ENCODE assay signal across 21 mouse cellular contexts in the genomic region with DNA sequence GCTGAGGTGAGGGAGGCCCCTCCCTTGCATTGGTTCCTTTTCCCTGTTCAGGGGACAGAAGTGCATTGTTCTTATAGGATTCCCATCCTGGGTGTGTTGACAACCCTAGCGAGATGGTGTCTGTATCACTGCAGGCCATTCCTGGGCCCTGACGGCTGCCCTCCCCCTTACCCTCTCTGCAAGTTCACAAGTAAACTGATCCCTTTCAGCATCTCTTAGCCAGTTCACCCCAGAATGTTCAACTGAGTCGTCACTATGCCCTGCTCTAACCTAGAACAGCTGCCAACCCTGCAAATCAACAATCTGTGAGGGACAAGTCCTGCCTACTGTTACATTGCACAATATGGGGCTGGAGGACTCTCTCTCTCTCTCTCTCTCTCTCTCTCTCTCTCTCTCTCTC.
DNase-seq lines count a peak whose midpoint lies in the region; ATAC-seq and TF ChIP-seq lines count a peak whose summit lies in the region.
"Had no signal": no experiment of that assay in that cellular context is flagged by ENCODE, and none has a peak within 500 bp of the region (broad histone marks: within the 10 kb centered on the region; RNA-seq: fewer than 3 reads in every experiment).

No protein-coding gene starts in this region.

- no peaks in the 10 kb centered on the region for H3K27me3 ChIP-seq in heart, embryonic 12.5 days (replicated peaks)
- no peaks in the 10 kb centered on the region for H3K27me3 ChIP-seq in embryonic facial prominence, embryonic 10.5 days (replicated peaks; ENCODE audit: low read depth, poor library complexity, severe bottlenecking)
- no peaks in the 10 kb centered on the region for H3K27me3 ChIP-seq in kidney, adult 2 months (replicated peaks; ENCODE audit: control insufficient read depth, insufficient read depth, low read length)
- H3K27me3 ChIP-seq: CH12.LX; forebrain, embryonic 13.5 days; heart, embryonic 13.5 days; hindbrain, embryonic 12.5 days had no signal

- H3K9ac ChIP-seq in heart, embryonic 12.5 days = no peak overlapping the region
- H3K9ac ChIP-seq: forebrain, embryonic 13.5 days; forebrain, postnatal 0 days; heart, embryonic 13.5 days; hindbrain, embryonic 12.5 days had no signal

- TF ChIP-seq CTCF in kidney, adult 2 months (conservative IDR thresholded peaks at IDR 0.05; ENCODE audit: insufficient read depth, insufficient read length, low read depth, low read length) = no peak

- H3K9me3 ChIP-seq in heart, embryonic 12.5 days (replicated peaks) = no peaks in the 10 kb centered on the region
- H3K9me3 ChIP-seq in embryonic facial prominence, embryonic 10.5 days = no peaks in the 10 kb centered on the region
- H3K9me3 ChIP-seq: forebrain, embryonic 13.5 days; heart, embryonic 13.5 days; hindbrain, embryonic 12.5 days had no signal

- no peak overlapping the region for H3K4me3 ChIP-seq in heart, embryonic 12.5 days
- no peak overlapping the region for H3K4me3 ChIP-seq in embryonic facial prominence, embryonic 10.5 days
- no peak overlapping the region for H3K4me3 ChIP-seq in kidney, adult 2 months (ENCODE audit: insufficient read depth, low read depth, low read length)
- H3K4me3 ChIP-seq: forebrain, embryonic 13.5 days; gastrocnemius, adult 2 months; heart, embryonic 13.5 days; hindbrain, embryonic 12.5 days had no signal

- no peak overlapping the region for H3K4me2 ChIP-seq in heart, embryonic 12.5 days
- H3K4me2 ChIP-seq: forebrain, embryonic 13.5 days; heart, embryonic 13.5 days; hindbrain, embryonic 12.5 days had no signal

- TF ChIP-seq POLR2A in kidney, adult 2 months (IDR thresholded peaks at IDR 0.05; ENCODE audit: low read depth, low read length) = no peak

- no peak overlapping the region for H3K27ac ChIP-seq in heart, embryonic 12.5 days (ENCODE audit: poor library complexity, severe bottlenecking)
- peak overlapping the region; percentile 63; the same call in 1 of the 2 replicates for H3K27ac ChIP-seq in embryonic facial prominence, embryonic 10.5 days (replicated peaks)
- no peak overlapping the region for H3K27ac ChIP-seq in kidney, adult 2 months (ENCODE audit: insufficient read depth, low read depth, low read length)
- H3K27ac ChIP-seq: forebrain, embryonic 13.5 days; gastrocnemius, adult 2 months; heart, embryonic 13.5 days; hindbrain, embryonic 12.5 days had no signal

- no peak for ATAC-seq in heart, embryonic 12.5 days (ENCODE audit: insufficient number of reproducible peaks, low FRiP score)
- ATAC-seq: forebrain, embryonic 13.5 days; forebrain, postnatal 0 days; hindbrain, embryonic 16.5 days had no signal

- WGBS in heart, embryonic 12.5 days = 32% methylated on average over 3 of the region's 3 CpGs
- 26% methylated on average over 3 of the region's 3 CpGs for WGBS in embryonic facial prominence, embryonic 10.5 days
- 56% methylated on average over 3 of the region's 3 CpGs for WGBS in kidney, adult 2 months

- peaks cover 11% of the 10 kb centered on the region; the same call in 1 of the 2 replicates for H3K4me1 ChIP-seq in heart, embryonic 12.5 days (replicated peaks)
- H3K4me1 ChIP-seq in embryonic facial prominence, embryonic 10.5 days = peaks cover 20% of the 10 kb centered on the region
- H3K4me1 ChIP-seq in kidney, adult 2 months (ENCODE audit: control insufficient read depth, insufficient read depth, low read length) = no peaks in the 10 kb centered on the region
- H3K4me1 ChIP-seq: forebrain, embryonic 13.5 days; hindbrain, embryonic 12.5 days had no signal

- no peaks in the 10 kb centered on the region for H3K36me3 ChIP-seq in heart, embryonic 12.5 days
- no peaks in the 10 kb centered on the region for H3K36me3 ChIP-seq in embryonic facial prominence, embryonic 10.5 days (replicated peaks)
- H3K36me3 ChIP-seq in kidney, adult 2 months (ENCODE audit: control insufficient read depth, insufficient read depth, low read length) = no peaks in the 10 kb centered on the region
- H3K36me3 ChIP-seq: heart, embryonic 13.5 days; hindbrain, embryonic 12.5 days had no signal

- peak; percentile 56 for DNase-seq in heart, adult 11 months
- peak; percentile 15 for DNase-seq in ZHBTc4 (ENCODE audit: low read depth, low spot score)
- DNase-seq in embryonic facial prominence, embryonic 10.5 days (ENCODE audit: low spot score) = peak; percentile 46
- DNase-seq in forelimb bud, embryonic 11.5 days (ENCODE audit: low read depth, low spot score) = peak; percentile 20
- DNase-seq in cerebellum, adult 11-12 months = no peak
- no peak for DNase-seq in Muller cell, postnatal 12 days (ENCODE audit: inconsistent ontology term)
- DNase-seq in kidney, adult 2 months = no peak
- DNase-seq: adrenal gland, postnatal 14 days; cerebellum, adult 18-20 months; cerebellum, adult 9-11 months; cerebellum, postnatal 36 days; forebrain, postnatal 0 days; gastrocnemius, adult 2 months; heart, postnatal 36 days; kidney, adult 11 months had no signal

Comparison
In these comparisons a context has a peak if more than half of its experiments do, and no peak if none do; other contexts are left out.
1. DNase-seq: peak in heart, adult 11 months (single experiment), ZHBTc4 (single experiment), embryonic facial prominence, embryonic 10.5 days (single experiment) and forelimb bud, embryonic 11.5 days (single experiment); none in cerebellum, adult 11-12 months (single experiment), Muller cell, postnatal 12 days (single experiment) and kidney, adult 2 months (single experiment).